Mouse (Mus musculus) embryonic fibroblast, embryonic 13.5 days (primary cell): Measurements from ENCODE around the gene Chrm2.

Experiments used
- CTCF ChIP-seq: IDR thresholded peaks from 2 replicates; pipeline ENCODE4 v1.5.1; 2011; ENCODE audit warnings: mild to moderate bottlenecking, control low read depth, low read length, moderate library complexity, borderline replicate concordance; ENCODE audit not compliant: insufficient read depth
- POLR2A ChIP-seq: IDR thresholded peaks from 2 replicates; pipeline ENCODE4 v1.6.1; 2011; ENCODE audit warnings: low read depth, mild to moderate bottlenecking, control low read depth, low read length, moderate library complexity

GRCm38 (mm10) chr6:36373983-36374382 is 13.9 kb upstream of the Chrm2 start:
- TF ChIP-seq CTCF (no peak), POLR2A (no peak)
